Mouse (Mus musculus): ENCODE measurements around the gene Olig1. TPM values are rescaled to one million over a fixed set of nuclear protein-coding genes. Genes with fewer than 3 reads are reported as not detected.
A peak's percentile ranks its signal among the peaks of the same experiment; 100 is the strongest.

Olig1 gene
- polyA plus RNA-seq, 1 experiment from 2014 or later = 2.7 TPM

DNA sequence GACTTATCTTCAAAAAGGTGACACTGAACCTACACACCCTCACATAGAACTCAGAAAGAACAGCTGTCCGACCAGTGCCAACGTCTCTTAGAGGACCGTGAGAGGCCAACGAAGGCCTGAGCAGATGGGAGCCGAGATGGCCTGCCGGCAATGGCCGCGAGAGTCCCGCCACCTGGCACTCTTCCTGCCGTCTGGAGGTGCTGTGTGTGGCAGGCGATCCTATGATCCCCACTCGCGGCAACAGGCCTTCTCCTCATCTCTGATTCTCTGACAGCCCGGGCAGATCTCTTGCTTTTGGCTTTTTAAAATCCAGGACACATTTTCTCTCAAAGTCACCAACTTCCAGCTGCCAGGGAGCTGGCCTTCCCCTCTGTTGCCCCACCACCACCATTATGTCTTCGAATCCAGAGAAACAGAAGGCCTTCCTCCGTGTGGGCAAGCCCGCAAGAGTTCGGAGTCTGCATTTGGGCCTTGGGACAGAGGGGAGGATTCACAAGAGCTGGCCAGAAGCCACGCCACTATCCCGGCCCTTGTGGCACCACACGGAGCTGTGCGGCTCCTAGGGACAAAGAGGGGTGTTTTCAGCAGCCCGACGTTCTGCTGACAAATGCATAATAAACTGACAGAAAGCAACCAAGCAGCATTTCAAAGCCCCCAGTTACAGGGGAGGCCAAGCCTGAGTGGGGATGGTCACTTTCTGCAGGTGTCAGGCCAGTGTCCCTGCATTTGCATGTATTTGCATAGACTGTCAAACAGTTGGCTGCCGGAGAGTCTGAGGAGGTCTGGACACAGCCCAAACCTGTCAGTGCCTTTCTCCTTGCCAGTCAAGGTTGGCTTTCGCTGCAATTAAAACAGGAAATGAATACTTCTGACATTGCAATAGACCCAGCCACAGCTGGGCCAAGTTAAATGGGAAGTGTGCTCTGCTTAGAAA lies 34.5 kb downstream of the Olig1 start:
- ATAC-seq (replicated peaks; ENCODE audit: insufficient number of reproducible peaks, low FRiP score, low TSS enrichment, low read depth) = 0 out of 2 replicates have a peak, but pooled peaks have one; percentile 18
- Histone ChIP-seq H3K4me3 (ENCODE audit: low read depth, low read length) (no peak overlapping the region), H3K9me3 (replicated peaks; ENCODE audit: control insufficient read depth, low read length) (no peaks in the 10 kb centered on the region), H3K27me3 (ENCODE audit: control insufficient read depth, insufficient read depth, low read length) (peaks cover 17% of the 10 kb centered on the region), H3K4me1 (ENCODE audit: control insufficient read depth, insufficient read depth, low read length) (no peaks in the 10 kb centered on the region), H3K36me3 (replicated peaks; ENCODE audit: control insufficient read depth, insufficient read depth, low read depth, low read length) (no peaks in the 10 kb centered on the region), H3K9ac (replicated peaks; ENCODE audit: low read length) (no peak overlapping the region), H3K4me2 (ENCODE audit: low read depth, low read length) (no peak overlapping the region), H3K27ac (replicated peaks; ENCODE audit: low read depth, low read length) (no peak overlapping the region)
- WGBS = 45% methylated on average over 26 of the region's 26 CpGs
- DNase-seq (ENCODE audit: low spot score) = no peak

DNA sequence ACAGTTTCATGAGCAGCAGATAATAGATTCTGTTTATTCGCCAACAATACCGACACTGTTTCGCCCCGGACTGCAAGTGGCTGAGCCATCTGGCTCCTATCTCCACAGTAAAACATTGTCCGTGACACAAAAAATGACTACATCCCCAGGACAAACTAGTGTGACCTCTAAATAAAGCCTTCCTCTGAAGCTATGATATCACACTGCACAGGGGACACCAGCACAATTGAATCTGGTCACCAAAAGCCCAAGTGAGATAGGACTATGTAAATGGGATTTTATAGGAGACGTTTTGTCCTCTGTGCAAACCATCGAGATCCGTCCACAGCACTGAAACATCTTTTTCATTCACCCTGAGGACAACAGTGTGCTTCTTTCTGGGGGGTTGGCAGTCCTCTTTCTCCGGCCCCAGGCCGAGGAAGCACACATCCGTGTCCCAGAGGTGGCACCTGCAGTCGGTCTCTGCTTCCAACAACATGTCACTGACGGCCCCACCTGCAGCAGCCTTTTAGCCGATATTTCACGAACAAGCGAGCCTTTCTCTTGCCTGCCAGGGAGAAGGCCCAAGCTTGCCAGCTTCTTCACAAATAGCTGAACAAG lies 36.0 kb downstream of the Olig1 start:
- WGBS = 55% methylated on average over 16 of the region's 16 CpGs
- Histone ChIP-seq H3K27me3 (ENCODE audit: control insufficient read depth, insufficient read depth, low read length) (peaks cover 13% of the 10 kb centered on the region), H3K9ac (replicated peaks; ENCODE audit: low read length) (no peak overlapping the region), H3K4me1 (ENCODE audit: control insufficient read depth, insufficient read depth, low read length) (no peaks in the 10 kb centered on the region), H3K27ac (replicated peaks; ENCODE audit: low read depth, low read length) (no peak overlapping the region), H3K36me3 (replicated peaks; ENCODE audit: control insufficient read depth, insufficient read depth, low read depth, low read length) (no peaks in the 10 kb centered on the region), H3K4me3 (ENCODE audit: low read depth, low read length) (no peak overlapping the region), H3K9me3 (replicated peaks; ENCODE audit: control insufficient read depth, low read length) (no peaks in the 10 kb centered on the region), H3K4me2 (ENCODE audit: low read depth, low read length) (no peak overlapping the region)
- ATAC-seq (replicated peaks; ENCODE audit: insufficient number of reproducible peaks, low FRiP score, low TSS enrichment, low read depth) (no peak), DNase-seq (ENCODE audit: low spot score) (no peak)

DNA sequence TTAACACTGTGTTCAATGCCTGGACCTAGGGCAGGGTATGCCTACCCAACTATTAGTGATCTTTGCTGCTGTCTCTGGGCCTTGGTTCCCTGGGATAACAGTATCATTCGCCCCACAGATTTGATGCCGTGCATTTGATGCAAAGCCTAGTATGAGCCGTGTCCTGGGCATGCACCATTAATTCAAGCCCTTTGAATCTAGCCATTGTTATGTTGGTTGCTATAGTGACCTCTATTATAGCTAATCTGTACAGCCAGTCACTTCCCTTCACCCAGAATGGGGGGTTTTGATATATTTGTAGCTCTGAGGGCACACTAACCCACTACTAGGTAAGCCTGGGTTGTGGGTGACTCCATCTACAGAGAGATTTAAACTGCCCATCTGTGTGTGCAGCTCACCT lies 40.3 kb downstream of the Olig1 start:
- Histone ChIP-seq H3K9me3 (replicated peaks; ENCODE audit: control insufficient read depth, low read length) (no peaks in the 10 kb centered on the region), H3K4me1 (ENCODE audit: control insufficient read depth, insufficient read depth, low read length) (no peaks in the 10 kb centered on the region), H3K27me3 (ENCODE audit: control insufficient read depth, insufficient read depth, low read length) (no peaks in the 10 kb centered on the region), H3K9ac (replicated peaks; ENCODE audit: low read length) (no peak overlapping the region), H3K4me2 (ENCODE audit: low read depth, low read length) (no peak overlapping the region), H3K36me3 (replicated peaks; ENCODE audit: control insufficient read depth, insufficient read depth, low read depth, low read length) (no peaks in the 10 kb centered on the region), H3K27ac (replicated peaks; ENCODE audit: low read depth, low read length) (no peak overlapping the region), H3K4me3 (ENCODE audit: low read depth, low read length) (no peak overlapping the region)
- WGBS = 82% methylated on average over 3 of the region's 3 CpGs
- DNase-seq (ENCODE audit: low spot score) (no peak), ATAC-seq (replicated peaks; ENCODE audit: insufficient number of reproducible peaks, low FRiP score, low TSS enrichment, low read depth) (no peak)

DNA sequence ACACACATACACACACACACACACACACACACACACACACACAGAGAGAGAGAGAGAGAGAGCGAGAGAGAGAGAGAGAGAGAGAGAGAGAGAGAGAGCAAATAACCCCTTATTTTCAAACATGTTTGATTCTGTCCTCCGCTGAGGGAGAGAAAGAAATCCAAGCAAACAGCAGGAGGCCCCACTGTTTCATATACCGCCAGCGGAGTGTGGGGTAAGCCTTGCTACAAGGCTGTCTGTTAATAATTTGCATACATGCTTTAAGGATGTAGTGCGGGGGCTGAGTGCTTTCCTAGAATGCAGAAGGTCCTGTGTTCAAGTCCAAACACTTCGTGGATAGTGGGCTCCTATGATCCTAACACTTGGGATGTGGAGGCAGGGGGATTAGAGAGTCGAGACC lies 43.3 kb downstream of the Olig1 start:
- WGBS = 63% methylated on average over 6 of the region's 7 CpGs
- no peak for ATAC-seq (replicated peaks; ENCODE audit: insufficient number of reproducible peaks, low FRiP score, low TSS enrichment, low read depth)
- no peak for DNase-seq (ENCODE audit: low spot score)

DNA sequence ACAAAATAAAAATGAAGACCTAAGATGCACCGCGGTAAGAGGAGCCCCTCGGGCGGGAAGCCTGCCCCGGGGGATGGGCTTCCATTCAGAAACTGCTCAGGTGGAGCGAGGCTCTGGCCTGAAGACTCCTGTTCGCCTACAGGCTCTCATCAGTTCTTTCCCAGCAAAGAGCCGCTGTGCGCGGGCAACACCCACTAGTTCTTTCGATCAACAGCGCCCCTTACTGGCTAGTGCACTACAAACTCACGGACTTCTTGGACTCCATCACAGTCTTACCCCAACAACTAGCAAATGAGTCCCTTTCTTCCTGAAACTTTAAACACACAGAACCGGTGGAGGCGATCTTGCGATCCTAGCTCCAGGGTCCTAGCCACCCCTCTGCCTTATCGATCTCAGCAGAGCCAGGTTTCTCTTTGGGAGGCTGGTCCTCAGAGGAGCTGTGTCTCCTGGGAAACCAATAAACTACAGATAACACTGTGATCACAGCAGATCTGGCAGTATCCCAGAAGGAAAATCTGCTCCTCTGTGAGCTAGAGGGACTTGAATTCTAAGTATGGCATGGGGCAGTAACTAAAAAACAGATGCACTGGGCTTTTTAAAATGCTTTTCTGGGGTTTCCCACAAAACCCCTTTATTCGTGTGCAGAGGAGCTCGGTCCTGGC lies 44.7 kb downstream of the Olig1 start:
- H3K36me3 ChIP-seq (replicated peaks; ENCODE audit: control insufficient read depth, insufficient read depth, low read depth, low read length) = no peaks in the 10 kb centered on the region
- no peak overlapping the region for H3K9ac ChIP-seq (replicated peaks; ENCODE audit: low read length)
- no peaks in the 10 kb centered on the region for H3K4me1 ChIP-seq (ENCODE audit: control insufficient read depth, insufficient read depth, low read length)
- H3K27ac ChIP-seq (replicated peaks; ENCODE audit: low read depth, low read length) = no peak overlapping the region
- no peaks in the 10 kb centered on the region for H3K9me3 ChIP-seq (replicated peaks; ENCODE audit: control insufficient read depth, low read length)
- DNase-seq (ENCODE audit: low spot score) (peak; percentile 85), ATAC-seq (replicated peaks; ENCODE audit: insufficient number of reproducible peaks, low FRiP score, low TSS enrichment, low read depth) (no peak)
- WGBS = 7% methylated on average over 19 of the region's 19 CpGs
- H3K4me2 ChIP-seq (ENCODE audit: low read depth, low read length) = no peak overlapping the region
- no peaks in the 10 kb centered on the region for H3K27me3 ChIP-seq (ENCODE audit: control insufficient read depth, insufficient read depth, low read length)
- H3K4me3 ChIP-seq (ENCODE audit: low read depth, low read length) = no peak overlapping the region

More for the DNA sequence above, 43.3 kb downstream of the Olig1 start:
- H3K36me3 ChIP-seq (replicated peaks; ENCODE audit: control insufficient read depth, insufficient read depth, low read depth, low read length) = no peaks in the 10 kb centered on the region
- H3K4me2 ChIP-seq (ENCODE audit: low read depth, low read length) = no peak overlapping the region
- no peak overlapping the region for H3K9ac ChIP-seq (replicated peaks; ENCODE audit: low read length)
- no peaks in the 10 kb centered on the region for H3K4me1 ChIP-seq (ENCODE audit: control insufficient read depth, insufficient read depth, low read length)
- H3K27ac ChIP-seq (replicated peaks; ENCODE audit: low read depth, low read length) = no peak overlapping the region
- no peak overlapping the region for H3K4me3 ChIP-seq (ENCODE audit: low read depth, low read length)
- H3K9me3 ChIP-seq (replicated peaks; ENCODE audit: control insufficient read depth, low read length) = no peaks in the 10 kb centered on the region
- no peaks in the 10 kb centered on the region for H3K27me3 ChIP-seq (ENCODE audit: control insufficient read depth, insufficient read depth, low read length)

DNA sequence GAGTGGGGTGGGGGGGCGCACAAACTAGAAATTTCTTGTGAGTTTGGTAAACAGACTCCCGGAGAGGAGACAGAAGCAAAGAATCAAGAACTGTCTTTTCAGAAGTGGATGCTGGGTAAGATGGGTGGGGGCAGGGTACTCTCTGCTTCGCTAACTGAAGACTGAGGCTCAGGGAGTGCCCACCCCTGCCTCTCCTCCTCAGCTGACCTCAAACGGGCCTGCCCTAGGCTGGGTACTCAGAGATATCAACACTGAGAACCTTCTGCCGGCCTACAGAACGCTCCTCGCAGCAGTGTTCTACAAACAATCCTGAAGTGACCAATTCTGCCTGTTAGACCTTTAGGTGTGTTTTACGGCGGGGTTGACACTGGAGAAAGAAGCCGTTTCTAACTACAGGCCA lies 50.6 kb downstream of the Olig1 start:
- no peaks in the 10 kb centered on the region for H3K36me3 ChIP-seq (replicated peaks; ENCODE audit: control insufficient read depth, insufficient read depth, low read depth, low read length)
- H3K4me2 ChIP-seq (ENCODE audit: low read depth, low read length) = no peak overlapping the region
- ATAC-seq (replicated peaks; ENCODE audit: insufficient number of reproducible peaks, low FRiP score, low TSS enrichment, low read depth) = no peak
- no peaks in the 10 kb centered on the region for H3K27me3 ChIP-seq (ENCODE audit: control insufficient read depth, insufficient read depth, low read length)
- H3K9me3 ChIP-seq (replicated peaks; ENCODE audit: control insufficient read depth, low read length) = no peaks in the 10 kb centered on the region
- H3K9ac ChIP-seq (replicated peaks; ENCODE audit: low read length) = no peak overlapping the region
- no peaks in the 10 kb centered on the region for H3K4me1 ChIP-seq (ENCODE audit: control insufficient read depth, insufficient read depth, low read length)
- H3K4me3 ChIP-seq (ENCODE audit: low read depth, low read length) = no peak overlapping the region
- 68% methylated on average over 10 of the region's 10 CpGs for WGBS
- H3K27ac ChIP-seq (replicated peaks; ENCODE audit: low read depth, low read length) = no peak overlapping the region
- DNase-seq (ENCODE audit: low spot score) = no peak

DNA sequence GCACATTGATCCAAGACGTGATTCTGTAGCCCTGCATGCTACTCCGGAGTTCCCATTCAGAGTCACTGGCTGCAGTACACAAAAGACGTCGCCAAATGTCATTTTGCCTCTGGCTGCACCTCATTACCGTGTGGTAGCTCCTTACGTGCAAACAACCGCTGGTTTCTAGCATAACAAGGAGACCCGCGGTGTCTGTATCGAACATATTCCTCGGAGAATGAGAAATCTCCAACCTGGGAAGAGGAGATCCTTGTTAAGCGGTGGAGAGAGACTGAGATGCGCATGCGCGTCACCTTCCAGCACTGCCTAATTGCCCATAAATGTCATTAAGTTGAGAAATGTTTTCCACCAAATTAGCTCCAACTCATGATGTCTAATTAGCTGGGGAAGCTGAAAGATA lies 51.0 kb downstream of the Olig1 start:
- Histone ChIP-seq H3K9ac (replicated peaks; ENCODE audit: low read length) (no peak overlapping the region), H3K36me3 (replicated peaks; ENCODE audit: control insufficient read depth, insufficient read depth, low read depth, low read length) (no peaks in the 10 kb centered on the region), H3K4me3 (ENCODE audit: low read depth, low read length) (no peak overlapping the region), H3K27ac (replicated peaks; ENCODE audit: low read depth, low read length) (no peak overlapping the region), H3K9me3 (replicated peaks; ENCODE audit: control insufficient read depth, low read length) (no peaks in the 10 kb centered on the region), H3K4me1 (ENCODE audit: control insufficient read depth, insufficient read depth, low read length) (no peaks in the 10 kb centered on the region), H3K27me3 (ENCODE audit: control insufficient read depth, insufficient read depth, low read length) (no peaks in the 10 kb centered on the region), H3K4me2 (ENCODE audit: low read depth, low read length) (no peak overlapping the region)
- ATAC-seq (replicated peaks; ENCODE audit: insufficient number of reproducible peaks, low FRiP score, low TSS enrichment, low read depth) (no peak), DNase-seq (ENCODE audit: low spot score) (no peak)
- WGBS = 65% methylated on average over 15 of the region's 15 CpGs
